Mouse (Mus musculus) limb, embryonic 13.5 days (tissue): ENCODE data around the gene Cela2a. TPM values are rescaled to one million over a fixed set of nuclear protein-coding genes. Genes with fewer than 3 reads are reported as not detected.

Experiments
- ATAC-seq: fragments of 200-750 bp; cut with Nextera tagmentation; 2 replicates; pipeline ENCODE4 v1.8.0; 2017; ENCODE audit warnings: low read depth, moderate number of reproducible peaks, moderate TSS enrichment; ENCODE audit not compliant: low FRiP score
- H3K27ac ChIP-seq: fragments of 300-500 bp; sonication (generic); 2 replicates; pipeline ENCODE4 v1.5.1; 2015; ENCODE audit warnings: inconsistent platforms, mild to moderate bottlenecking, moderate library complexity
- H3K27me3 ChIP-seq: fragments of 300-500 bp; sonication (generic); 2 replicates; pipeline ENCODE4 v1.6.1; 2015; ENCODE audit warnings: mild to moderate bottlenecking, inconsistent platforms
- H3K36me3 ChIP-seq: fragments of 300-500 bp; sonication (generic); 2 replicates; pipeline ENCODE4 v1.6.1; 2015; ENCODE audit warnings: inconsistent platforms, mild to moderate bottlenecking, moderate library complexity
- H3K4me1 ChIP-seq: fragments of 300-500 bp; sonication (generic); 2 replicates; pipeline ENCODE4 v1.6.1; 2015; ENCODE audit warnings: inconsistent platforms
- H3K4me2 ChIP-seq: fragments of 300-500 bp; sonication (generic); replicated peaks from 2 replicates; pipeline ENCODE4 v1.6.1; 2015; ENCODE audit warnings: inconsistent platforms, mild to moderate bottlenecking, moderate library complexity
- H3K4me3 ChIP-seq: fragments of 300-500 bp; sonication (generic); 2 replicates; pipeline ENCODE4 v1.5.1; 2015; ENCODE audit warnings: moderate library complexity, mild to moderate bottlenecking, inconsistent platforms
- H3K9ac ChIP-seq: fragments of 300-500 bp; sonication (generic); 2 replicates; pipeline ENCODE4 v1.6.1; 2015; ENCODE audit warnings: mild to moderate bottlenecking, inconsistent platforms
- H3K9me3 ChIP-seq: fragments of 300-500 bp; sonication (generic); 2 replicates; pipeline ENCODE4 v1.6.1; 2016; ENCODE audit warnings: inconsistent platforms
- WGBS: fragments of 180-500 bp; shearing (Covaris S2); methylation state at CpG from one replicate; pipeline ENCODE4 v1.1.7; 2015; 5-methylcytosine and 5-hydroxymethylcytosine counted together
- polyA plus RNA-seq: library from polyadenylated mRNA; unstranded; fragments of >200 nt; fragmentation: Nextera tagmentation; extraction: Ambion mirVana; gene quantifications from 2 replicates; pipeline ENCODE4 v1.2.1, GENCODE M21; 2015

Gene Cela2a
- polyA plus RNA-seq, 1 experiment from 2014 or later: not detected

- Histone ChIP-seq H3K9me3 (no peaks in the 10 kb centered on the region), H3K27ac (peak overlapping the region; percentile 74), H3K36me3 (peaks cover 9% of the 10 kb centered on the region; the same call in 1 of the 2 replicates), H3K4me3 (no peak overlapping the region), H3K4me2 (peak overlapping the region; percentile 30), H3K9ac (peak overlapping the region; percentile 37), H3K4me1 (peaks cover 46% of the 10 kb centered on the region), H3K27me3 (no peaks in the 10 kb centered on the region)
- WGBS: 36% methylated on average over 4 of the region's 4 CpGs
- peak; percentile 60 for ATAC-seq
Observed at GRCm38 (mm10) chr4:141867498-141867897, 41.5 kb upstream of the Cela2a start.

- Histone ChIP-seq H3K4me3 (no peak overlapping the region), H3K36me3 (peaks cover 10% of the 10 kb centered on the region; the same call in 1 of the 2 replicates), H3K27ac (peak overlapping the region; percentile 74), H3K4me2 (peak overlapping the region; percentile 30), H3K27me3 (no peaks in the 10 kb centered on the region), H3K9ac (peak overlapping the region; percentile 37), H3K4me1 (peaks cover 41% of the 10 kb centered on the region), H3K9me3 (no peaks in the 10 kb centered on the region)
- WGBS: 34% methylated on average over 10 of the region's 10 CpGs
- ATAC-seq: peak; percentile 79
Observed at GRCm38 (mm10) chr4:141866933-141867490, 41.1 kb upstream of the Cela2a start.

GRCm38 (mm10) chr4:141865600-141865999 lies 39.6 kb upstream of the Cela2a start:
- no peak for ATAC-seq
- H3K27ac ChIP-seq: no peak overlapping the region
- no peaks in the 10 kb centered on the region for H3K27me3 ChIP-seq
- no peak overlapping the region for H3K4me3 ChIP-seq
- H3K4me2 ChIP-seq: no peak overlapping the region
- WGBS: 89% methylated on average over 5 of the region's 5 CpGs
- no peak overlapping the region for H3K9ac ChIP-seq
- peaks cover 28% of the 10 kb centered on the region for H3K4me1 ChIP-seq
- peaks cover 9% of the 10 kb centered on the region; the same call in 1 of the 2 replicates for H3K36me3 ChIP-seq
- H3K9me3 ChIP-seq: no peaks in the 10 kb centered on the region

- Histone ChIP-seq H3K9ac (no peak overlapping the region), H3K9me3 (no peaks in the 10 kb centered on the region), H3K4me2 (no peak overlapping the region), H3K4me3 (no peak overlapping the region), H3K4me1 (peaks cover 28% of the 10 kb centered on the region), H3K27ac (no peak overlapping the region), H3K27me3 (no peaks in the 10 kb centered on the region), H3K36me3 (peaks cover 14% of the 10 kb centered on the region)
- ATAC-seq: no peak
- WGBS: 94% methylated on average over 5 of the region's 5 CpGs
Observed at GRCm38 (mm10) chr4:141865006-141865405, 39.0 kb upstream of the Cela2a start.

GRCm38 (mm10) chr4:141864506-141864905 lies 38.5 kb upstream of the Cela2a start:
- no peak overlapping the region for H3K27ac ChIP-seq
- H3K4me1 ChIP-seq: peaks cover 25% of the 10 kb centered on the region
- H3K27me3 ChIP-seq: no peaks in the 10 kb centered on the region
- H3K4me3 ChIP-seq: no peak overlapping the region
- ATAC-seq: no peak
- H3K36me3 ChIP-seq: peaks cover 19% of the 10 kb centered on the region
- H3K9ac ChIP-seq: no peak overlapping the region
- no peaks in the 10 kb centered on the region for H3K9me3 ChIP-seq
- no peak overlapping the region for H3K4me2 ChIP-seq
- WGBS: 94% methylated on average over 8 of the region's 8 CpGs

- 81% methylated on average over 7 of the region's 7 CpGs for WGBS
- H3K27me3 ChIP-seq: no peaks in the 10 kb centered on the region
- ATAC-seq: no peak
- H3K9ac ChIP-seq: no peak overlapping the region
- no peak overlapping the region for H3K4me2 ChIP-seq
- H3K9me3 ChIP-seq: no peaks in the 10 kb centered on the region
- H3K4me3 ChIP-seq: no peak overlapping the region
- peaks cover 24% of the 10 kb centered on the region for H3K4me1 ChIP-seq
- no peak overlapping the region for H3K27ac ChIP-seq
- H3K36me3 ChIP-seq: peaks cover 26% of the 10 kb centered on the region
Observed at GRCm38 (mm10) chr4:141863726-141864280, 37.8 kb upstream of the Cela2a start.

GRCm38 (mm10) chr4:141862867-141863266 lies 36.9 kb upstream of the Cela2a start:
- 83% methylated on average over 5 of the region's 5 CpGs for WGBS
- H3K27ac ChIP-seq: no peak overlapping the region
- no peaks in the 10 kb centered on the region for H3K9me3 ChIP-seq
- H3K27me3 ChIP-seq: no peaks in the 10 kb centered on the region
- peaks cover 30% of the 10 kb centered on the region for H3K36me3 ChIP-seq
- H3K4me2 ChIP-seq: no peak overlapping the region
- H3K4me3 ChIP-seq: no peak overlapping the region
- H3K9ac ChIP-seq: no peak overlapping the region
- no peak for ATAC-seq
- peaks cover 18% of the 10 kb centered on the region for H3K4me1 ChIP-seq

- Histone ChIP-seq H3K4me2 (no peak overlapping the region), H3K36me3 (peaks cover 30% of the 10 kb centered on the region), H3K9ac (no peak overlapping the region), H3K27ac (no peak overlapping the region), H3K27me3 (no peaks in the 10 kb centered on the region), H3K4me3 (no peak overlapping the region), H3K9me3 (no peaks in the 10 kb centered on the region), H3K4me1 (peaks cover 6% of the 10 kb centered on the region)
- no peak for ATAC-seq
- WGBS: 87% methylated on average over 17 of the region's 17 CpGs
Observed at GRCm38 (mm10) chr4:141861591-141862295, 35.8 kb upstream of the Cela2a start.

GRCm38 (mm10) chr4:141860246-141860841 lies 34.4 kb upstream of the Cela2a start:
- Histone ChIP-seq H3K9ac (no peak overlapping the region), H3K36me3 (peaks cover 30% of the 10 kb centered on the region), H3K27me3 (no peaks in the 10 kb centered on the region), H3K9me3 (no peaks in the 10 kb centered on the region), H3K27ac (no peak overlapping the region), H3K4me3 (no peak overlapping the region), H3K4me2 (no peak overlapping the region), H3K4me1 (no peaks in the 10 kb centered on the region; the same call in 1 of the 2 replicates)
- 66% methylated on average over 19 of the region's 19 CpGs for WGBS
- no peak for ATAC-seq

- Histone ChIP-seq H3K4me3 (no peak overlapping the region), H3K4me1 (no peaks in the 10 kb centered on the region; the same call in 1 of the 2 replicates), H3K9me3 (no peaks in the 10 kb centered on the region), H3K36me3 (peaks cover 30% of the 10 kb centered on the region), H3K27me3 (no peaks in the 10 kb centered on the region), H3K9ac (no peak overlapping the region), H3K27ac (no peak overlapping the region), H3K4me2 (no peak overlapping the region)
- ATAC-seq: no peak
- WGBS: 93% methylated on average over 14 of the region's 14 CpGs
Observed at GRCm38 (mm10) chr4:141859351-141859750, 33.4 kb upstream of the Cela2a start.

- Histone ChIP-seq H3K9ac (no peak overlapping the region), H3K9me3 (no peaks in the 10 kb centered on the region), H3K4me1 (no peaks in the 10 kb centered on the region; the same call in 1 of the 2 replicates), H3K27me3 (no peaks in the 10 kb centered on the region), H3K27ac (no peak overlapping the region), H3K4me2 (no peak overlapping the region), H3K36me3 (peaks cover 30% of the 10 kb centered on the region), H3K4me3 (no peak overlapping the region)
- WGBS: 92% methylated on average over 20 of the region's 20 CpGs
- ATAC-seq: no peak
Observed at GRCm38 (mm10) chr4:141858501-141858900, 32.5 kb upstream of the Cela2a start.

- Histone ChIP-seq H3K4me2 (no peak overlapping the region; the same call in 1 of the 2 replicates), H3K9me3 (no peaks in the 10 kb centered on the region), H3K27me3 (no peaks in the 10 kb centered on the region), H3K9ac (no peak overlapping the region), H3K4me3 (no peak overlapping the region), H3K36me3 (peaks cover 30% of the 10 kb centered on the region), H3K27ac (peak overlapping the region; percentile 33; the same call in 1 of the 2 replicates), H3K4me1 (no peaks in the 10 kb centered on the region; the same call in 1 of the 2 replicates)
- ATAC-seq: peak; percentile 57
- WGBS: 20% methylated on average over 10 of the region's 10 CpGs
Observed at GRCm38 (mm10) chr4:141857422-141857930, 31.5 kb upstream of the Cela2a start.
